Mouse (Mus musculus) spleen, adult 2 months (tissue): ENCODE results near the gene B020004J07Rik.
"Not testable (repeated sequence)": the region's sequence is repeated elsewhere in the genome, so short reads cannot be mapped to it uniquely, and the experiment has no call there.

ENCODE experiments used
- CTCF ChIP-seq: fragments of 200-500 bp; IDR thresholded peaks from 2 replicates; pipeline ENCODE4 v1.5.1; 2011; ENCODE audit warnings: mild to moderate bottlenecking, inconsistent platforms; ENCODE audit not compliant: insufficient read depth, insufficient read length, insufficient replicate concordance; ENCODE audit errors: extremely low read depth
- POLR2A ChIP-seq: fragments of 200-500 bp; IDR thresholded peaks from 2 replicates; pipeline ENCODE4 v1.6.1; 2011; ENCODE audit warnings: low read depth, low read length, inconsistent platforms

DNA sequence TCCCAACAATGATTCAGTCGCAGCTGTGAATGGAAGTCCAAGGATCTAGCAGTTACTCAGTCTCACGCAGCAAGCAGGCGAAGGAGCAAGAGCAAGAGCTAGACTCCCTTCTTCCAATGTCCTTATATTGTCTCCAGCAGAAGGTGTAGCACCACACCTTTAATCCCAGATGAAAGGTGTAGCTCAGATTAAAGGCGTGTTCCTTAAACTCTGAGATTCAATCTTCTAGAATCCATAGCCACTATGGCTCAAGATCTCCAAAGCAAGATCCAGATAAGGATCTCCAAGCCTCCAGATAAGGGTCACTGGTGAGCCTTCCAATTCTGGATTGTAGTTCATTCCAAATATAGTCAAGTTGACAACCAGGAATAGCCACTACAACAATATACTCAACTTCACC is at the start of gene B020004J07Rik:
- TF ChIP-seq CTCF, POLR2A: not testable (repeated sequence)
